Mouse (Mus musculus) MEL (cell line): Measurements from ENCODE around the gene Cpsf4l. TPM values are rescaled to one million over a fixed set of nuclear protein-coding genes. Genes with fewer than 3 reads are reported as not detected.
A peak's percentile ranks its signal among the peaks of the same experiment; 100 is the strongest.

ENCODE experiments used
- DNase-seq: peaks from one replicate; pipeline ENCODE4 v3.0.0; 2011; ENCODE audit warnings: low read depth, low spot score
- H3K27ac ChIP-seq: 2 replicates; pipeline ENCODE4 v1.5.1; 2012; ENCODE audit warnings: low read depth, mild to moderate bottlenecking, control low read depth, low read length, moderate library complexity; ENCODE audit not compliant: control insufficient read depth
- H3K27me3 ChIP-seq, 2 experiments: fragments of 150-350 bp in 1 of 2; sonication (generic) in 1 of 2; 2 replicates each; pipeline ENCODE4 v1.6.1; 2012; ENCODE audit warnings: low read length in 2 of 2, mild to moderate bottlenecking in 2 of 2, improper control_type of control experiment in 1 of 2, moderate library complexity in 1 of 2; ENCODE audit not compliant: insufficient read depth in 2 of 2, control insufficient read depth in 1 of 2
- H3K36me3 ChIP-seq, 2 experiments: 2 replicates each; pipeline ENCODE4 v1.6.1; 2012 to 2014; ENCODE audit warnings: low read length in 2 of 2, improper control_type of control experiment in 1 of 2, inconsistent platforms in 1 of 2, mild to moderate bottlenecking in 1 of 2; ENCODE audit not compliant: insufficient read depth in 2 of 2, control insufficient read depth in 1 of 2
- H3K4me1 ChIP-seq, 2 experiments: fragments of 150-350 bp in 1 of 2; sonication (generic) in 1 of 2; 2 replicates each; pipeline ENCODE4 v1.6.1; 2012; ENCODE audit warnings: low read length in 2 of 2, improper control_type of control experiment in 1 of 2, mild to moderate bottlenecking in 1 of 2; ENCODE audit not compliant: insufficient read depth in 2 of 2, control insufficient read depth in 1 of 2
- H3K4me3 ChIP-seq, 2 experiments: fragments of 150-350 bp in 1 of 2; sonication (generic) in 1 of 2; 2 replicates each; pipeline ENCODE4 v1.5.1; 2012; ENCODE audit warnings: low read depth in 2 of 2, low read length in 2 of 2, mild to moderate bottlenecking in 2 of 2, moderate library complexity in 2 of 2, control low read depth in 1 of 2, improper control_type of control experiment in 1 of 2; ENCODE audit not compliant: control insufficient read depth in 1 of 2, insufficient read depth in 1 of 2
- H3K79me2 ChIP-seq: 2 replicates; pipeline ENCODE4 v1.6.1; 2012; ENCODE audit warnings: mild to moderate bottlenecking, low read length, moderate library complexity; ENCODE audit not compliant: control insufficient read depth, poor library complexity, insufficient read depth
- H3K9ac ChIP-seq: 2 replicates; pipeline ENCODE4 v1.6.1; 2012; ENCODE audit warnings: low read depth, mild to moderate bottlenecking, control low read depth, low read length, moderate library complexity; ENCODE audit not compliant: control insufficient read depth, poor library complexity, severe bottlenecking
- H3K9me3 ChIP-seq: fragments of 150-350 bp; sonication (generic); replicated peaks from 2 replicates; pipeline ENCODE4 v1.6.1; 2012; ENCODE audit warnings: mild to moderate bottlenecking, low read length, improper control_type of control experiment, moderate library complexity; ENCODE audit not compliant: insufficient read depth
- CHD1 ChIP-seq: IDR thresholded peaks from 2 replicates; pipeline ENCODE4 v1.6.1; 2012; ENCODE audit warnings: low read depth, mild to moderate bottlenecking, inconsistent platforms, low read length, improper control_type of control experiment
- E2F4 ChIP-seq: IDR thresholded peaks from 2 replicates; pipeline ENCODE4 v1.6.1; 2011; ENCODE audit warnings: low read depth, low read length, improper control_type of control experiment, borderline replicate concordance
- JUND ChIP-seq: IDR thresholded peaks from 2 replicates; pipeline ENCODE4 v1.6.1; 2011; ENCODE audit warnings: low read depth, mild to moderate bottlenecking, improper control_type of control experiment, low read length
- MAZ ChIP-seq: IDR thresholded peaks from 2 replicates; pipeline ENCODE4 v1.6.1; 2012; ENCODE audit warnings: low read depth, mild to moderate bottlenecking, inconsistent platforms, low read length, improper control_type of control experiment
- MYB ChIP-seq: IDR thresholded peaks from 2 replicates; pipeline ENCODE4 v1.6.1; 2011; ENCODE audit warnings: mild to moderate bottlenecking, low read depth, low read length, improper control_type of control experiment
- MYC ChIP-seq: IDR thresholded peaks from 2 replicates; pipeline ENCODE4 v1.6.1; 2011; ENCODE audit warnings: low read depth, mild to moderate bottlenecking, low read length, improper control_type of control experiment, moderate library complexity
- NRF1 ChIP-seq: IDR thresholded peaks from 2 replicates; pipeline ENCODE4 v1.6.1; 2014; ENCODE audit warnings: low read depth, mild to moderate bottlenecking, inconsistent platforms, low read length, improper control_type of control experiment, moderate library complexity; ENCODE audit not compliant: poor library complexity, insufficient read depth, severe bottlenecking
- POLR2A ChIP-seq, 2 experiments: IDR thresholded peaks; 2 replicates each; pipeline ENCODE4 v1.6.1; 2011 to 2012; ENCODE audit warnings: low read length in 2 of 2, mild to moderate bottlenecking in 2 of 2, control low read depth in 1 of 2, improper control_type of control experiment in 1 of 2, low read depth in 1 of 2, moderate library complexity in 1 of 2; ENCODE audit not compliant: control insufficient read depth in 1 of 2, insufficient read depth in 1 of 2, poor library complexity in 1 of 2
- POLR2AphosphoS2 ChIP-seq: IDR thresholded peaks from 2 replicates; pipeline ENCODE4 v1.6.1; 2011; ENCODE audit warnings: low read length, improper control_type of control experiment
- POLR2AphosphoS5 ChIP-seq: IDR thresholded peaks from 2 replicates; pipeline ENCODE4 v1.6.1; 2012; ENCODE audit warnings: low read depth, borderline replicate concordance, mild to moderate bottlenecking, inconsistent platforms, low read length, moderate library complexity, mixed read lengths
- RAD21 ChIP-seq: IDR thresholded peaks from 2 replicates; pipeline ENCODE4 v1.6.1; 2011; ENCODE audit warnings: mild to moderate bottlenecking, low read depth, low read length, improper control_type of control experiment
- SIN3A ChIP-seq: IDR thresholded peaks from 2 replicates; pipeline ENCODE4 v1.6.1; 2012; ENCODE audit warnings: low read length, improper control_type of control experiment, inconsistent platforms
- TAL1 ChIP-seq: IDR thresholded peaks from 2 replicates; pipeline ENCODE4 v1.6.1; 2012; ENCODE audit warnings: mild to moderate bottlenecking, inconsistent platforms, low read length, moderate library complexity, mixed read lengths
- TCF12 ChIP-seq: IDR thresholded peaks from 2 replicates; pipeline ENCODE4 v1.6.1; 2014; ENCODE audit warnings: low read depth, mild to moderate bottlenecking, inconsistent platforms, low read length, improper control_type of control experiment, moderate library complexity
- UBTF ChIP-seq: IDR thresholded peaks from 2 replicates; pipeline ENCODE4 v1.6.1; 2012; ENCODE audit warnings: low read depth, mild to moderate bottlenecking, inconsistent platforms, low read length, improper control_type of control experiment, moderate library complexity, borderline replicate concordance; ENCODE audit not compliant: insufficient read depth
- USF1 ChIP-seq: IDR thresholded peaks from 2 replicates; pipeline ENCODE4 v1.6.1; 2014; ENCODE audit warnings: low read depth, mild to moderate bottlenecking, inconsistent platforms, low read length, improper control_type of control experiment, moderate library complexity
- USF2 ChIP-seq, 2 experiments: IDR thresholded peaks; 2 replicates each; pipeline ENCODE4 v1.6.1; 2011 to 2012; ENCODE audit warnings: improper control_type of control experiment in 2 of 2, low read length in 2 of 2, borderline replicate concordance in 1 of 2, inconsistent platforms in 1 of 2, low read depth in 1 of 2, mild to moderate bottlenecking in 1 of 2; ENCODE audit not compliant: insufficient read depth in 1 of 2
- ZMIZ1 ChIP-seq: IDR thresholded peaks from 2 replicates; pipeline ENCODE4 v1.6.1; 2012; ENCODE audit warnings: low read depth, mild to moderate bottlenecking, inconsistent platforms, low read length, improper control_type of control experiment, moderate library complexity
- polyA plus RNA-seq, 2 experiments: library from polyadenylated mRNA; stranded (reverse) in 1 of 2; unstranded in 1 of 2; fragments of >175 nt in 1 of 2; fragments of >200 nt in 1 of 2; gene quantifications; 2 replicates each; pipeline versions ENCODE4 v1.2.1 to v1.2.4; 2012; ENCODE audit warnings: low replicate concordance in 2 of 2, low read depth in 1 of 2; ENCODE audit not compliant: insufficient read length in 2 of 2, insufficient read depth in 1 of 2, missing spikeins in 1 of 2
- total RNA-seq: library from RNA; depleted of rRNA; stranded (reverse); fragments of 300-350 nt; gene quantifications from 2 replicates; pipeline ENCODE4 v1.2.3, GENCODE M21; 2012

Gene Cpsf4l
- total and polyA plus RNA-seq, 3 experiments: 0.70 TPM; not detected in 2

DNA sequence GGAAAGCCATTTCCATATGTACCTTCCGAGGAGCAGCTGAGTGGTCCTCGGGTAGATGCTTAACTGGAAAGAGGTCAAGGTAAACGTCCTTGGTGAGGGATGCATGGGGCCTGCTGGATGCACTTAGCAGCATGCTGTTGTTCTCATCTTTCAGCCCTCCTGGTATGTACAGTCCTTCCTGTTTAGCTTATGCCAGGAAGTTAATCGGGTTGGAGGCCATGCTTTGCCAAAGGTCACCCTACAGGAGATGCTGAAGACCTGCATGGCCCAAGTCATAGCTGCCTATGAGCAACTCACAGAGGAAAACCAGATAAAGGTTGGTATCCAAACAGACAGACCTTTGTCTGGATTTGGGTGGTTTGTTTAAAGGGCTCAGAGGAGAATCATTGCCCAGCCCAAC is 52.6 kb downstream of the Cpsf4l start:
- Histone ChIP-seq H3K27ac (no peak overlapping the region), H3K4me3 (no peak overlapping the region), H3K79me2 (no peaks in the 10 kb centered on the region), H3K27me3 (no peaks in the 10 kb centered on the region), H3K9me3 (no peaks in the 10 kb centered on the region), H3K4me1 (peaks cover 0 to 8% of the 10 kb centered on the region in 2 experiments; a peak in 2 of 4 replicates), H3K9ac (no peak overlapping the region), H3K36me3 (peaks cover 11 to 21% of the 10 kb centered on the region in 2 experiments)
- DNase-seq: no peak
- TF ChIP-seq NRF1 (no peak), MAZ (no peak), POLR2AphosphoS2 (no peak), JUND (no peak), USF1 (no peak), RAD21 (no peak), USF2 (IDR thresholded peaks at IDR 0.05; ENCODE audit: borderline replicate concordance in 1 of 2, insufficient read depth in 1 of 2, low read depth in 1 of 2, low read length in 2 of 2) (no peak), CHD1 (no peak), TCF12 (no peak), UBTF (no peak), ZMIZ1 (no peak), SIN3A (no peak), MYB (no peak), MYC (no peak)
- TF ChIP-seq, all 39 proteins: peak for 0

GRCm38 (mm10) chr11:113656511-113656932 is 53.3 kb downstream of the Cpsf4l start:
- peaks cover 0 to 3% of the 10 kb centered on the region in 2 experiments; a peak in 2 of 4 replicates for H3K4me1 ChIP-seq
- no peak for DNase-seq
- no peak overlapping the region for H3K27ac ChIP-seq
- peak in 1 of 2 experiments; percentile 9; a peak in 1 of 4 replicates for TF ChIP-seq POLR2A (IDR thresholded peaks at IDR 0.05; ENCODE audit: control insufficient read depth in 1 of 2, insufficient read depth in 1 of 2, low read depth in 1 of 2, low read length in 2 of 2, poor library complexity in 1 of 2)
- TF ChIP-seq POLR2AphosphoS5: peak; percentile 39; the same call in 1 of the 2 replicates
- TF ChIP-seq TAL1: no peak
- TF ChIP-seq RAD21: no peak
- no peak for TF ChIP-seq JUND
- no peak for TF ChIP-seq E2F4
- no peaks in the 10 kb centered on the region for H3K79me2 ChIP-seq
- H3K9ac ChIP-seq: no peak overlapping the region
- H3K9me3 ChIP-seq: no peaks in the 10 kb centered on the region
- H3K4me3 ChIP-seq: no peak overlapping the region
- peaks cover 8 to 21% of the 10 kb centered on the region in 2 experiments; a peak in 3 of 4 replicates for H3K36me3 ChIP-seq
- no peaks in the 10 kb centered on the region for H3K27me3 ChIP-seq
